Mouse (Mus musculus) erythroblast, embryonic 14.5 days (primary cell): ENCODE results near the gene Rnaseh2b.

ENCODE experiments used
- GATA1 ChIP-seq: IDR thresholded peaks from 2 replicates; pipeline ENCODE4 v1.6.1; 2012; ENCODE audit warnings: low read length, inconsistent platforms, mixed read lengths
- TAL1 ChIP-seq: IDR thresholded peaks from 3 replicates; pipeline ENCODE4 v1.6.1; 2012; ENCODE audit warnings: low read length, inconsistent platforms, mixed read lengths

GRCm38 (mm10) chr14:62346570-62346969 lies 54.2 kb downstream of the Rnaseh2b start:
- TF ChIP-seq GATA1 = no peak
- TF ChIP-seq TAL1 = no peak
